Mouse (Mus musculus): ENCODE measurements around the gene Ung. TPM values are rescaled to one million over a fixed set of nuclear protein-coding genes. Genes with fewer than 3 reads are reported as not detected.

The Ung gene
- polyA plus RNA-seq, 1 experiment, result 9.4 TPM

- Histone ChIP-seq H3K4me3 (ENCODE audit: control insufficient read depth, low read depth, low read length) (peak overlapping the region; percentile 78), H3K27me3 (ENCODE audit: control insufficient read depth, insufficient read depth, low read length) (no peaks in the 10 kb centered on the region), H3K4me1 (ENCODE audit: control insufficient read depth, insufficient read depth, low read length) (peaks cover 24% of the 10 kb centered on the region), H3K36me3 (ENCODE audit: control insufficient read depth, insufficient read depth, low read length) (no peaks in the 10 kb centered on the region), H3K27ac (ENCODE audit: control insufficient read depth, insufficient read depth, low read depth, low read length) (peak overlapping the region; percentile 46)
- TF ChIP-seq POLR2A (IDR thresholded peaks at IDR 0.05; ENCODE audit: control insufficient read depth, low read depth, low read length) (no peak), CTCF (IDR thresholded peaks at IDR 0.05; ENCODE audit: control insufficient read depth, insufficient read depth, insufficient replicate concordance, low read depth, low read length) (no peak)
Measured at GRCm38 (mm10) chr5:114131521-114131840, 1.3 kb downstream of the Ung start.

DNA sequence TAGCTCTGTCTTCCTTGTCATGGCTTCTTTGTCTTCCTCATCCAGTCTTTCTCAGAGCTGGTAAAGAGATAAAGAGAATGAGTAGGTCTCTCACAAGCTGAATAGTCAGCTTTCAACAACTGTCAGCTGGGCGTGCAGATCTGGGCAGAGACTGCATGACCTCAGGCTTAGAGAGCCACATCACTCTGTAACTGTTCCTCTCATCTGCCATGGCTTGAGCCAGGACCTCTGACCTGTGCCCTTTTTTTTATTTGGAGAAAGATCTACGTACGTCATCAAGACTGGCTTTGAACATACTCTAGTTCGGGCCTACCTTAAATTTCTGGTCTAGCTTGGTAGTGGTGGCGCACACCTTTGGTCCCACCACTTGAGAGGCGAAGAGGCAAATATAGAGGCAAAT is 2.7 kb downstream of the Ung start:
- no peaks in the 10 kb centered on the region for H3K36me3 ChIP-seq (ENCODE audit: control insufficient read depth, insufficient read depth, low read length)
- TF ChIP-seq POLR2A (IDR thresholded peaks at IDR 0.05; ENCODE audit: control insufficient read depth, low read depth, low read length) (no peak), CTCF (IDR thresholded peaks at IDR 0.05; ENCODE audit: control insufficient read depth, insufficient read depth, insufficient replicate concordance, low read depth, low read length) (no peak)
- peaks cover 15% of the 10 kb centered on the region for H3K4me1 ChIP-seq (ENCODE audit: control insufficient read depth, insufficient read depth, low read length)
- no peak overlapping the region for H3K4me3 ChIP-seq (ENCODE audit: control insufficient read depth, low read depth, low read length)
- H3K27ac ChIP-seq (ENCODE audit: control insufficient read depth, insufficient read depth, low read depth, low read length), result no peak overlapping the region
- H3K27me3 ChIP-seq (ENCODE audit: control insufficient read depth, insufficient read depth, low read length), result no peaks in the 10 kb centered on the region

GRCm38 (mm10) chr5:114134091-114134534 is 3.9 kb downstream of the Ung start:
- H3K36me3 ChIP-seq (ENCODE audit: control insufficient read depth, insufficient read depth, low read length), result no peaks in the 10 kb centered on the region
- H3K27ac ChIP-seq (ENCODE audit: control insufficient read depth, insufficient read depth, low read depth, low read length), result no peak overlapping the region
- TF ChIP-seq CTCF (IDR thresholded peaks at IDR 0.05; ENCODE audit: control insufficient read depth, insufficient read depth, insufficient replicate concordance, low read depth, low read length) (peak; percentile 39; the same call in 1 of the 2 replicates), POLR2A (IDR thresholded peaks at IDR 0.05; ENCODE audit: control insufficient read depth, low read depth, low read length) (no peak)
- H3K4me1 ChIP-seq (ENCODE audit: control insufficient read depth, insufficient read depth, low read length), result peaks cover 17% of the 10 kb centered on the region
- no peak overlapping the region for H3K4me3 ChIP-seq (ENCODE audit: control insufficient read depth, low read depth, low read length)
- H3K27me3 ChIP-seq (ENCODE audit: control insufficient read depth, insufficient read depth, low read length), result no peaks in the 10 kb centered on the region

DNA sequence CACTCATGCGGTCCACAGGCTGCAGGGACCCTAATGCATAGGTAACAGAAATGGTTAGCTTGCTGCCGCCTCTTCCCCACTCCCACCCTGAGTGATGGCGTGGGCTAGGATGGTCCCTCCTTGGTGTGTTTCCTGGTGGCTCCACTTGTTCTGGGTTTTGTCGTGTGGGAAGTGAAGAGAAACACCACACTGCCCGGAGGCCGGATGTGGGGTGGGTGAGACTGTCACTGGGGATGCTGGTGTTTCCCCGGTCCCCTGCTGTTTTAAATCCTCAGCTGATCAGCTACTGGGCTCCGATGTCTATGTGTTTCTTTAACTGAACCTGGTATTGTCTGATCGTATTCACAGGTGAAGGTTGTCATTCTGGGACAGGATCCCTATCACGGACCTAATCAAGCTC is 5.3 kb downstream of the Ung start:
- TF ChIP-seq CTCF (IDR thresholded peaks at IDR 0.05; ENCODE audit: control insufficient read depth, insufficient read depth, insufficient replicate concordance, low read depth, low read length) (no peak), POLR2A (IDR thresholded peaks at IDR 0.05; ENCODE audit: control insufficient read depth, low read depth, low read length) (no peak)
- Histone ChIP-seq H3K27me3 (ENCODE audit: control insufficient read depth, insufficient read depth, low read length) (no peaks in the 10 kb centered on the region), H3K27ac (ENCODE audit: control insufficient read depth, insufficient read depth, low read depth, low read length) (no peak overlapping the region), H3K36me3 (ENCODE audit: control insufficient read depth, insufficient read depth, low read length) (no peaks in the 10 kb centered on the region), H3K4me1 (ENCODE audit: control insufficient read depth, insufficient read depth, low read length) (peaks cover 13% of the 10 kb centered on the region), H3K4me3 (ENCODE audit: control insufficient read depth, low read depth, low read length) (no peak overlapping the region)

DNA sequence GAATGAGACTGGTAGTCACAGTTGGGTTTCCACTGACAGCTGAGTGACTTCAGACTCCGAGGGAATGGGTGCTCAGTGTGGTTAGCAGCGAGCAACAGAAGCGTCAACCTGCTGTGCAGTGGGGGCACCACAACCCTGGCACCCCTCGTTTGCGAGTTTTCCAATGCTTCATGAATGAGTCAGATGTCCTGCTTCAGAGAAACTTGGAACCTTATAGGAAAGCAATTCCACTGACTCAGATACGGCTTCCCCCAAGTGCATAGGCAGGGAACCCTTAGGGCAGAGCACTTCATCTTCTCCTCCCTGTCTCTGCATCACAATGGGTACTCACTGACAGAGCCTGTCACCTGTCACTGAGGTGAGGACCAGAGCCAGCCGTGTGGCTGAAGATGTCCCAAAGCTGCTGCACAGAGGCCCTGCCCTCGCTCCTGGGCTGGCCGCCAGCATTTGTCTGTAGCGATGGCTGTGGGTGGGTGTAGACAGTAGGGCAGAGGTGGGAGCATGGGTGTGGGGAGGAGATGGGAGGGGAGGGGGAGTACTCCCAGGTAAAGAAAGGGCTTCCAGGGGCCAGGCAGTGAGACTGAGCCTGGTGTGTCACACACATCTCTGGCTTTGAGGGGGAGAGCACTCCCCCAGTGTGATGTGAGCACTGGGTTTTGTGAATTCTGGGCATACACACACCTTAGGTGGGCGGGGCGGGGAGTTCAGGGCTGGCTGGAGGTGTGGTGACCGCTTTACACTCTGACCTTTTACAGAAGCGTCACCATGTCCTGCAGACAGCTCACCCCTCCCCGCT is 7.5 kb downstream of the Ung start:
- Histone ChIP-seq H3K27ac (ENCODE audit: control insufficient read depth, insufficient read depth, low read depth, low read length) (no peak overlapping the region), H3K4me1 (ENCODE audit: control insufficient read depth, insufficient read depth, low read length) (peaks cover 6% of the 10 kb centered on the region), H3K4me3 (ENCODE audit: control insufficient read depth, low read depth, low read length) (peak overlapping the region; percentile 57), H3K36me3 (ENCODE audit: control insufficient read depth, insufficient read depth, low read length) (no peaks in the 10 kb centered on the region), H3K27me3 (ENCODE audit: control insufficient read depth, insufficient read depth, low read length) (no peaks in the 10 kb centered on the region)
- no peak for TF ChIP-seq CTCF (IDR thresholded peaks at IDR 0.05; ENCODE audit: control insufficient read depth, insufficient read depth, insufficient replicate concordance, low read depth, low read length)
- no peak for TF ChIP-seq POLR2A (IDR thresholded peaks at IDR 0.05; ENCODE audit: control insufficient read depth, low read depth, low read length)

GRCm38 (mm10) chr5:114138277-114139164 is 8.3 kb downstream of the Ung start:
- H3K27me3 ChIP-seq (ENCODE audit: control insufficient read depth, insufficient read depth, low read length), result no peaks in the 10 kb centered on the region
- H3K4me3 ChIP-seq (ENCODE audit: control insufficient read depth, low read depth, low read length), result peak overlapping the region; percentile 1; the same call in 1 of the 2 replicates
- no peaks in the 10 kb centered on the region for H3K36me3 ChIP-seq (ENCODE audit: control insufficient read depth, insufficient read depth, low read length)
- peaks cover 6% of the 10 kb centered on the region for H3K4me1 ChIP-seq (ENCODE audit: control insufficient read depth, insufficient read depth, low read length)
- peak overlapping the region; percentile 86 for H3K27ac ChIP-seq (ENCODE audit: control insufficient read depth, insufficient read depth, low read depth, low read length)
- TF ChIP-seq CTCF (IDR thresholded peaks at IDR 0.05; ENCODE audit: control insufficient read depth, insufficient read depth, insufficient replicate concordance, low read depth, low read length), result no peak

GRCm38 (mm10) chr5:114139175-114139574 is 9.0 kb downstream of the Ung start:
- Histone ChIP-seq H3K4me1 (ENCODE audit: control insufficient read depth, insufficient read depth, low read length) (peaks cover 6% of the 10 kb centered on the region), H3K36me3 (ENCODE audit: control insufficient read depth, insufficient read depth, low read length) (no peaks in the 10 kb centered on the region), H3K27me3 (ENCODE audit: control insufficient read depth, insufficient read depth, low read length) (no peaks in the 10 kb centered on the region), H3K27ac (ENCODE audit: control insufficient read depth, insufficient read depth, low read depth, low read length) (peak overlapping the region; percentile 86), H3K4me3 (ENCODE audit: control insufficient read depth, low read depth, low read length) (no peak overlapping the region)
- TF ChIP-seq CTCF (IDR thresholded peaks at IDR 0.05; ENCODE audit: control insufficient read depth, insufficient read depth, insufficient replicate concordance, low read depth, low read length) (no peak), POLR2A (IDR thresholded peaks at IDR 0.05; ENCODE audit: control insufficient read depth, low read depth, low read length) (peak; percentile 32; the same call in 1 of the 2 replicates)
